Mouse (Mus musculus) testis, adult 2 months (tissue): ENCODE results near the gene Tlcd2.

Experiments
- CTCF ChIP-seq: fragments of 200-500 bp; IDR thresholded peaks from 2 replicates; pipeline ENCODE4 v1.5.1; 2012; ENCODE audit warnings: low read depth, mild to moderate bottlenecking, inconsistent platforms, low read length, moderate library complexity; ENCODE audit not compliant: control insufficient read depth, insufficient read depth, insufficient replicate concordance
- POLR2A ChIP-seq: fragments of 200-500 bp; IDR thresholded peaks from 2 replicates; pipeline ENCODE4 v1.6.1; 2012; ENCODE audit warnings: low read depth, mild to moderate bottlenecking, inconsistent platforms, low read length, moderate library complexity; ENCODE audit not compliant: control insufficient read depth

DNA sequence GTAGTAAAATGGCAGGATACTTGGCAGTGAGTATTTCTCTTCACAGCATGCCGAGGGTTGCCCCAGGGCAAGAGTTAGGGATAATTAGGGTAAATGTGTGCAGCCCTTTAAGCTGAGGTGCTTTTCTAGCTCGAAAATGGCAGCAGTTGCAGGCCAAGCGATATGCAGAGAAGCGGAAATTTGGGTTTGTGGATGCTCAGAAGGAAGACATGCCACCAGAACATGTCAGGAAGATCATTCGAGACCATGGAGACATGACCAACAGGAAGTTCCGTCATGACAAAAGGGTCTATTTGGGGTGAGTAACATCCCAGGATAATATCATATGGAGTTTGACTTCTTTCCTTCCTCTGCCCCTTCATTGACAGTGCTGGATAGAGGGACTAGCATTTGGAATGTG is 26.0 kb downstream of the Tlcd2 start:
- no peak for TF ChIP-seq CTCF
- no peak for TF ChIP-seq POLR2A
